Mouse (Mus musculus): ENCODE results near the gene Med25.

- TF ChIP-seq CTCF (IDR thresholded peaks at IDR 0.05; ENCODE audit: low read depth), result no peak
- TF ChIP-seq EP300 (optimal IDR thresholded peaks at IDR 0.05), result no peak
These were observed 57.0 kb downstream of the Med25 start for GRCm38 (mm10) chr7:44835373-44836015.
